Comparison of ENCODE assay signal across 8 mouse cellular contexts in genomic region chr6:38534640-38535365, GRCm38 (mm10). TPM values are rescaled to one million over a fixed set of nuclear protein-coding genes. Genes with fewer than 3 reads are reported as not detected.
DNase-seq lines count a peak whose midpoint lies in the region; ATAC-seq and TF ChIP-seq lines count a peak whose summit lies in the region.

No protein-coding gene starts in this region.

- 0 out of 2 replicates have a peak, but pooled peaks cover 2% of the 10 kb centered on the region for H3K4me1 ChIP-seq in embryonic facial prominence, embryonic 12.5 days
- peaks cover 4% of the 10 kb centered on the region; the same call in 1 of the 2 replicates for H3K4me1 ChIP-seq in kidney, adult 2 months (ENCODE audit: control insufficient read depth, insufficient read depth, low read length)
- H3K4me1 ChIP-seq in limb, embryonic 11.5 days (ENCODE audit: control insufficient read depth, insufficient read depth, low read length) = 0 out of 2 replicates have a peak, but pooled peaks cover 3% of the 10 kb centered on the region
- H3K4me1 ChIP-seq in midbrain, embryonic 13.5 days (replicated peaks) = peaks cover 18% of the 10 kb centered on the region
- peaks cover 4% of the 10 kb centered on the region; the same call in 1 of the 2 replicates for H3K4me1 ChIP-seq in small intestine, adult 2 months (ENCODE audit: control insufficient read depth, insufficient read depth, insufficient read length, low read length)

- H3K27me3 ChIP-seq in embryonic facial prominence, embryonic 12.5 days = no peaks in the 10 kb centered on the region
- no peaks in the 10 kb centered on the region for H3K27me3 ChIP-seq in kidney, adult 2 months (replicated peaks; ENCODE audit: control insufficient read depth, insufficient read depth, low read length)
- no peaks in the 10 kb centered on the region for H3K27me3 ChIP-seq in limb, embryonic 11.5 days (ENCODE audit: control insufficient read depth, insufficient read depth, low read length)
- H3K27me3 ChIP-seq in midbrain, embryonic 13.5 days = no peaks in the 10 kb centered on the region
- H3K27me3 ChIP-seq in small intestine, adult 2 months (ENCODE audit: control insufficient read depth, insufficient read depth, low read length) = no peaks in the 10 kb centered on the region

- peak; percentile 91 for TF ChIP-seq CTCF in kidney, adult 2 months (conservative IDR thresholded peaks at IDR 0.05; ENCODE audit: insufficient read depth, insufficient read length, low read depth, low read length)
- peak; percentile 90 for TF ChIP-seq CTCF in small intestine, adult 2 months (IDR thresholded peaks at IDR 0.05; ENCODE audit: extremely low read depth, insufficient read length, insufficient replicate concordance, low read depth, low read length)

- peak; percentile 55 for TF ChIP-seq POLR2A in kidney, adult 2 months (IDR thresholded peaks at IDR 0.05; ENCODE audit: low read depth, low read length)
- peak; percentile 25; the same call in 1 of the 2 replicates for TF ChIP-seq POLR2A in small intestine, adult 2 months (IDR thresholded peaks at IDR 0.05; ENCODE audit: low read depth, low read length)

- WGBS in embryonic facial prominence, embryonic 12.5 days = under 1% methylated on average over 53 of the region's 53 CpGs
- under 1% methylated on average over 53 of the region's 53 CpGs for WGBS in kidney, adult 2 months
- WGBS in limb, embryonic 11.5 days = under 1% methylated on average over 53 of the region's 53 CpGs
- WGBS in midbrain, embryonic 13.5 days = under 1% methylated on average over 53 of the region's 53 CpGs
- WGBS in small intestine, adult 2 months = under 1% methylated on average over 53 of the region's 53 CpGs

- peak; percentile 96 for DNase-seq in 3T3-L1 (ENCODE audit: low read depth, low spot score)
- peak; percentile 99 for DNase-seq in adrenal gland, postnatal 36 days
- peak; percentile 96 to 100 for DNase-seq in heart, adult 18-20 months
- peak; percentile 97 for DNase-seq in kidney, adult 2 months
- DNase-seq in limb, embryonic 11.5 days (ENCODE audit: low spot score) = peak; percentile 100

- ATAC-seq in embryonic facial prominence, embryonic 12.5 days (ENCODE audit: insufficient number of reproducible peaks, insufficient read depth, low FRiP score, low TSS enrichment) = peak; percentile 68
- peak; percentile 78 for ATAC-seq in limb, embryonic 11.5 days (ENCODE audit: insufficient number of reproducible peaks, low FRiP score, low TSS enrichment, low read depth)
- peak; percentile 73 for ATAC-seq in midbrain, embryonic 13.5 days

- peak overlapping the region; percentile 77 for H3K9ac ChIP-seq in embryonic facial prominence, embryonic 12.5 days
- H3K9ac ChIP-seq in limb, embryonic 11.5 days (ENCODE audit: low read length) = peak overlapping the region; percentile 89
- peak overlapping the region; percentile 85 for H3K9ac ChIP-seq in midbrain, embryonic 13.5 days (replicated peaks)

- no peaks in the 10 kb centered on the region for H3K9me3 ChIP-seq in embryonic facial prominence, embryonic 12.5 days
- H3K9me3 ChIP-seq in limb, embryonic 11.5 days (ENCODE audit: control insufficient read depth, low read length) = no peaks in the 10 kb centered on the region
- H3K9me3 ChIP-seq in midbrain, embryonic 13.5 days = no peaks in the 10 kb centered on the region

- H3K4me3 ChIP-seq in embryonic facial prominence, embryonic 12.5 days = peak overlapping the region; percentile 71
- H3K4me3 ChIP-seq in kidney, adult 2 months (ENCODE audit: insufficient read depth, low read depth, low read length) = peak overlapping the region; percentile 91
- H3K4me3 ChIP-seq in limb, embryonic 11.5 days (ENCODE audit: low read depth, low read length) = peak overlapping the region; percentile 78
- H3K4me3 ChIP-seq in midbrain, embryonic 13.5 days (replicated peaks) = peak overlapping the region; percentile 66
- H3K4me3 ChIP-seq in small intestine, adult 2 months (ENCODE audit: low read depth, low read length) = peak overlapping the region; percentile 89

- H3K27ac ChIP-seq in embryonic facial prominence, embryonic 12.5 days = peak overlapping the region; percentile 96
- H3K27ac ChIP-seq in kidney, adult 2 months (ENCODE audit: insufficient read depth, low read depth, low read length) = peak overlapping the region; percentile 98
- peak overlapping the region; percentile 83 for H3K27ac ChIP-seq in limb, embryonic 11.5 days (replicated peaks; ENCODE audit: low read depth, low read length)
- peak overlapping the region; percentile 94 for H3K27ac ChIP-seq in midbrain, embryonic 13.5 days
- peak overlapping the region; percentile 91 for H3K27ac ChIP-seq in small intestine, adult 2 months (ENCODE audit: insufficient read depth, low read depth, low read length)

- no peaks in the 10 kb centered on the region for H3K36me3 ChIP-seq in embryonic facial prominence, embryonic 12.5 days
- no peaks in the 10 kb centered on the region for H3K36me3 ChIP-seq in kidney, adult 2 months (ENCODE audit: control insufficient read depth, insufficient read depth, low read length)
- H3K36me3 ChIP-seq in limb, embryonic 11.5 days (ENCODE audit: control insufficient read depth, insufficient read depth, low read length) = no peaks in the 10 kb centered on the region
- peaks cover 7% of the 10 kb centered on the region for H3K36me3 ChIP-seq in midbrain, embryonic 13.5 days
- no peaks in the 10 kb centered on the region; the same call in 1 of the 2 replicates for H3K36me3 ChIP-seq in small intestine, adult 2 months (ENCODE audit: control insufficient read depth, insufficient read depth, low read length)

- H3K4me2 ChIP-seq in embryonic facial prominence, embryonic 12.5 days (replicated peaks) = peak overlapping the region; percentile 63
- peak overlapping the region; percentile 53 for H3K4me2 ChIP-seq in limb, embryonic 11.5 days (ENCODE audit: low read depth, severe bottlenecking)
- peak overlapping the region; percentile 84 for H3K4me2 ChIP-seq in midbrain, embryonic 13.5 days (replicated peaks)

RNA-seq across cellular contexts. Expression of gene Fmc1, which starts 1.5 kb away (rescaled TPM):
- 100 to 1,000 TPM; 101 to 135 TPM for total RNA-seq in adrenal gland, postnatal 36 days (2021)
- polyA plus RNA-seq in embryonic facial prominence, embryonic 12.5 days (2016; fragmentation: Nextera tagmentation; extraction: Ambion mirVana) = 94.9 and 102 TPM in 2 replicates
- total RNA-seq in heart, adult 18-20 months (2021) = 100 to 1,000 TPM; 237 to 257 TPM
- 572 and 575 TPM in 2 replicates for polyA plus RNA-seq in kidney, adult 2 months (2012; rRNA removed)
- 94.2 and 99.0 TPM in 2 replicates for polyA plus RNA-seq in limb, embryonic 11.5 days (2014; fragmentation: Nextera tagmentation; extraction: Ambion mirVana)
- 168 and 175 TPM in 2 replicates for polyA plus RNA-seq in midbrain, embryonic 13.5 days (2015; fragmentation: Nextera tagmentation; extraction: Ambion mirVana)
- polyA plus RNA-seq in small intestine, adult 2 months (2012; rRNA removed) = 206 and 314 TPM in 2 replicates

RNA-seq across cellular contexts. Expression of gene Luc7l2, which starts 16.3 kb away (rescaled TPM):
- total RNA-seq in adrenal gland, postnatal 36 days (2021) = 100 to 1,000 TPM; 148 to 156 TPM
- 57.0 and 62.0 TPM in 2 replicates for polyA plus RNA-seq in embryonic facial prominence, embryonic 12.5 days (2016; fragmentation: Nextera tagmentation; extraction: Ambion mirVana)
- total RNA-seq in heart, adult 18-20 months (2021) = 10 to 100 TPM; 79.5 to 96.8 TPM
- 18.4 and 24.5 TPM in 2 replicates for polyA plus RNA-seq in kidney, adult 2 months (2012; rRNA removed)
- polyA plus RNA-seq in limb, embryonic 11.5 days (2014; fragmentation: Nextera tagmentation; extraction: Ambion mirVana) = 42.7 and 43.7 TPM in 2 replicates
- polyA plus RNA-seq in midbrain, embryonic 13.5 days (2015; fragmentation: Nextera tagmentation; extraction: Ambion mirVana) = 38.6 and 46.7 TPM in 2 replicates
- polyA plus RNA-seq in small intestine, adult 2 months (2012; rRNA removed) = 8.2 and 14.7 TPM in 2 replicates

Comparison
In these comparisons a context has a peak if more than half of its experiments do, and no peak if none do; other contexts are left out.
1. Peak in every context shown above with its lines: DNase-seq, ATAC-seq, H3K4me3 ChIP-seq and H3K27ac ChIP-seq.